In the genomic region with DNA sequence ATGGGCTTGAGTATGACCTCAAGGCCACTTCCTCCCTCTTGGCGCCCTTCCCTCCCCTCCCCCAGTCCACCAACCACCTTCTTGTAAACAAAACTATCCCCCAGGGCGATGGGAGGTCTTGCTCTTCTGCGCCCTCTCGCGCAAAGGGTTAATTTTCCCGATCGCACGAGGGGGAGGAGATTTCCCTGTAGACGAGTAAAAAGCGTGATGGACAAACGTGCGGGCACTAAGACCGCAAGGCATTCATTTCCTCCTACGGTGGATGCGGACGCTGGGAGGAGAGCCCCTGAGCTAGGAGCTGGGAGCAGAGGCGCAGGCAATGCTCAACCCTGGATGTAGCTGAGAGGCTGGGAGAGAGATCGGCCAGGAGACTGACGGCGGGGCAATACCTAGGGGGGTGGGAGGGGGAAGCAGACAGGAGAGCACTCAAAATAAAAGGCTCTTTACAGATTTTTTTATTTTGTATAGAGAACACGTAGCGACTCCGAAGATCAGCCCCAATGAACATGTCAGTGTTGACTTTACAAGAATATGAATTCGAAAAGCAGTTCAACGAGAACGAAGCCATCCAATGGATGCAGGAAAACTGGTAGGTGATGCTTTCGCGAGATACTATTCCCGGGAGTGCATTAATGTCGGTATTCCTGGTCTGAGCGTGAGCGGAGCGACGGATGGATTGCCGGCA, we compare ENCODE assay signal across 7 mouse cellular contexts. TPM values are rescaled to one million over a fixed set of nuclear protein-coding genes. Genes with fewer than 3 reads are reported as not detected.
DNase-seq lines count a peak whose midpoint lies in the region; ATAC-seq lines count a peak whose summit lies in the region.

A gene (plus strand): TSS at position 176 of the 685 bp plus-strand sequence.

- intact Hi-C loops in gastrocnemius, postnatal 36 days (cut with DNase I): loop anchor here (5.0 kb wide), 1 partner anchor 105 kb away; no protein-coding TSS in a partner anchor
- intact Hi-C loops in left cerebral cortex, postnatal 4 days (cut with DNase I): loop anchor here (2.0 to 10.0 kb wide), 2 partner anchors 102 to 224 kb away; no protein-coding TSS in a partner anchor

- H3K27me3 ChIP-seq in intestine, embryonic 16.5 days (replicated peaks; ENCODE audit: control insufficient read depth, insufficient read depth, low read length): no peaks in the 10 kb centered on the region
- no peaks in the 10 kb centered on the region for H3K27me3 ChIP-seq in midbrain, embryonic 11.5 days (ENCODE audit: control insufficient read depth, insufficient read depth, low read length)

- H3K9ac ChIP-seq in intestine, embryonic 16.5 days (ENCODE audit: low read depth, low read length): peak within 1 kb of the TSS; percentile 99
- peak within 1 kb of the TSS; percentile 98 for H3K9ac ChIP-seq in midbrain, embryonic 11.5 days (ENCODE audit: low read length)

- H3K9me3 ChIP-seq in intestine, embryonic 16.5 days (ENCODE audit: control insufficient read depth, low read length): no peaks in the 10 kb centered on the region
- no peaks in the 10 kb centered on the region for H3K9me3 ChIP-seq in midbrain, embryonic 11.5 days (ENCODE audit: control insufficient read depth, low read length)

- peak; percentile 32 for DNase-seq in adipocyte (ENCODE audit: low spot score)
- peak; percentile 84 to 88 for DNase-seq in cerebellum, postnatal 36 days
- peak; percentile 27 for DNase-seq in gastrocnemius, postnatal 36 days
- peak; percentile 84 for DNase-seq in left cerebral cortex, postnatal 4 days
- DNase-seq in midbrain, embryonic 11.5 days (ENCODE audit: low spot score, missing footprints): peak; percentile 98
- peak; percentile 6 for DNase-seq in spleen, adult 12 weeks (ENCODE audit: low spot score)

- under 1% methylated on average over 35 of the region's 35 CpGs for WGBS in intestine, embryonic 16.5 days
- under 1% methylated on average over 35 of the region's 35 CpGs for WGBS in midbrain, embryonic 11.5 days

- H3K27ac ChIP-seq in intestine, embryonic 16.5 days (ENCODE audit: low read length): peak within 1 kb of the TSS; percentile 97
- peak within 1 kb of the TSS; percentile 91 for H3K27ac ChIP-seq in midbrain, embryonic 11.5 days (ENCODE audit: low read depth, low read length)

- H3K36me3 ChIP-seq in intestine, embryonic 16.5 days (ENCODE audit: control insufficient read depth, insufficient read depth, low read length): no peaks in the 10 kb centered on the region
- H3K36me3 ChIP-seq in midbrain, embryonic 11.5 days (ENCODE audit: control insufficient read depth, insufficient read depth, low read length): no peaks in the 10 kb centered on the region

- peaks cover 19% of the 10 kb centered on the region for H3K4me1 ChIP-seq in intestine, embryonic 16.5 days (ENCODE audit: control insufficient read depth, insufficient read depth, low read length)
- H3K4me1 ChIP-seq in midbrain, embryonic 11.5 days (ENCODE audit: control insufficient read depth, insufficient read depth, low read length): peaks cover 27% of the 10 kb centered on the region

- ATAC-seq in intestine, embryonic 16.5 days: peak; percentile 55
- peak; percentile 67 for ATAC-seq in midbrain, embryonic 11.5 days (ENCODE audit: low FRiP score)

- H3K4me2 ChIP-seq in intestine, embryonic 16.5 days (ENCODE audit: low read depth, low read length): peak within 1 kb of the TSS; percentile 80
- H3K4me2 ChIP-seq in midbrain, embryonic 11.5 days: peak within 1 kb of the TSS; percentile 64

- peak within 1 kb of the TSS; percentile 85 for H3K4me3 ChIP-seq in intestine, embryonic 16.5 days (ENCODE audit: low read length)
- H3K4me3 ChIP-seq in midbrain, embryonic 11.5 days (ENCODE audit: low read depth, low read length): peak within 1 kb of the TSS; percentile 87

RNA-seq across cellular contexts. Expression of the gene that starts here (rescaled TPM):
- under 1 TPM; 0.56 to 0.79 TPM for total RNA-seq in gastrocnemius, postnatal 36 days (2021)
- 51.4 and 51.7 TPM in 2 replicates for polyA plus RNA-seq in intestine, embryonic 16.5 days (2015; fragmentation: Nextera tagmentation; extraction: Ambion mirVana)
- total RNA-seq in left cerebral cortex, postnatal 4 days (2021): 10 to 100 TPM; 51.5 to 60.3 TPM
- polyA plus RNA-seq in midbrain, embryonic 11.5 days (2014; fragmentation: Nextera tagmentation; extraction: Ambion mirVana): 40.9 and 41.0 TPM in 2 replicates

Comparison
In these comparisons a context has a peak if more than half of its experiments do, and no peak if none do; other contexts are left out.
1. Peak in every context shown above with its lines: DNase-seq, ATAC-seq, H3K4me3 ChIP-seq and H3K27ac ChIP-seq.
2. RNA of the gene that starts here (total RNA-seq): 51.5 to 60.3 TPM in left cerebral cortex, postnatal 4 days; 0.56 to 0.79 TPM in gastrocnemius, postnatal 36 days; every median in the first group is over 10 times any median in the second.
3. Peak in DNase-seq in gastrocnemius, postnatal 36 days; RNA of the gene not detected or under 1 TPM.
4. DNase-seq: peak in every context shown above with its lines; median percentile 98 in midbrain, embryonic 11.5 days; 86 in cerebellum, postnatal 36 days; 84 in left cerebral cortex, postnatal 4 days; 32 in adipocyte; 27 in gastrocnemius, postnatal 36 days; 6 in spleen, adult 12 weeks.